Mouse (Mus musculus): ENCODE data around the gene Cyp1a1. TPM values are rescaled to one million over a fixed set of nuclear protein-coding genes. Genes with fewer than 3 reads are reported as not detected.

The Cyp1a1 gene
- polyA plus RNA-seq, 1 experiment from 2014 or later: 0.25 TPM

GRCm38 (mm10) chr9:57667817-57668216 lies 19.9 kb upstream of the Cyp1a1 start:
- Histone ChIP-seq H3K9me3 (ENCODE audit: low read length) (0 out of 2 replicates have a peak, but pooled peaks cover 4% of the 10 kb centered on the region), H3K9ac (replicated peaks; ENCODE audit: low read length) (no peak overlapping the region), H3K4me1 (ENCODE audit: insufficient read depth, low read length) (no peaks in the 10 kb centered on the region), H3K27me3 (ENCODE audit: insufficient read depth, low read length) (no peaks in the 10 kb centered on the region), H3K4me3 (ENCODE audit: low read length) (no peak overlapping the region), H3K27ac (ENCODE audit: low read length) (no peak overlapping the region), H3K4me2 (replicated peaks; ENCODE audit: low read depth, low read length) (no peak overlapping the region), H3K36me3 (ENCODE audit: insufficient read depth, low read length) (no peaks in the 10 kb centered on the region)
- WGBS: 53% methylated on average over 11 of the region's 11 CpGs
- no peak for ATAC-seq (ENCODE audit: low FRiP score, low TSS enrichment)

GRCm38 (mm10) chr9:57668277-57668676 lies 19.5 kb upstream of the Cyp1a1 start:
- Histone ChIP-seq H3K4me1 (ENCODE audit: insufficient read depth, low read length) (no peaks in the 10 kb centered on the region), H3K4me3 (ENCODE audit: low read length) (no peak overlapping the region), H3K27me3 (ENCODE audit: insufficient read depth, low read length) (no peaks in the 10 kb centered on the region), H3K27ac (ENCODE audit: low read length) (no peak overlapping the region), H3K9ac (replicated peaks; ENCODE audit: low read length) (no peak overlapping the region), H3K4me2 (replicated peaks; ENCODE audit: low read depth, low read length) (no peak overlapping the region), H3K36me3 (ENCODE audit: insufficient read depth, low read length) (no peaks in the 10 kb centered on the region), H3K9me3 (ENCODE audit: low read length) (0 out of 2 replicates have a peak, but pooled peaks cover 4% of the 10 kb centered on the region)
- ATAC-seq (ENCODE audit: low FRiP score, low TSS enrichment): no peak
- WGBS: 19% methylated on average over 1 of the region's 1 CpGs

GRCm38 (mm10) chr9:57669566-57669965 lies 18.2 kb upstream of the Cyp1a1 start:
- Histone ChIP-seq H3K4me3 (ENCODE audit: low read length) (no peak overlapping the region), H3K9ac (replicated peaks; ENCODE audit: low read length) (no peak overlapping the region), H3K36me3 (ENCODE audit: insufficient read depth, low read length) (no peaks in the 10 kb centered on the region), H3K4me2 (replicated peaks; ENCODE audit: low read depth, low read length) (no peak overlapping the region), H3K27ac (ENCODE audit: low read length) (no peak overlapping the region), H3K27me3 (ENCODE audit: insufficient read depth, low read length) (no peaks in the 10 kb centered on the region), H3K4me1 (ENCODE audit: insufficient read depth, low read length) (no peaks in the 10 kb centered on the region), H3K9me3 (ENCODE audit: low read length) (no peaks in the 10 kb centered on the region)
- peak; percentile 51 for ATAC-seq (ENCODE audit: low FRiP score, low TSS enrichment)
- 74% methylated on average over 3 of the region's 3 CpGs for WGBS

GRCm38 (mm10) chr9:57671037-57671436 lies 16.7 kb upstream of the Cyp1a1 start:
- WGBS: 86% methylated on average over 4 of the region's 4 CpGs
- Histone ChIP-seq H3K36me3 (ENCODE audit: insufficient read depth, low read length) (no peaks in the 10 kb centered on the region), H3K4me1 (ENCODE audit: insufficient read depth, low read length) (no peaks in the 10 kb centered on the region), H3K27ac (ENCODE audit: low read length) (no peak overlapping the region), H3K9me3 (ENCODE audit: low read length) (no peaks in the 10 kb centered on the region), H3K9ac (replicated peaks; ENCODE audit: low read length) (no peak overlapping the region), H3K27me3 (ENCODE audit: insufficient read depth, low read length) (no peaks in the 10 kb centered on the region), H3K4me2 (replicated peaks; ENCODE audit: low read depth, low read length) (no peak overlapping the region), H3K4me3 (ENCODE audit: low read length) (no peak overlapping the region)
- ATAC-seq (ENCODE audit: low FRiP score, low TSS enrichment): no peak

- Histone ChIP-seq H3K9me3 (ENCODE audit: low read length) (no peaks in the 10 kb centered on the region), H3K4me2 (replicated peaks; ENCODE audit: low read depth, low read length) (no peak overlapping the region), H3K9ac (replicated peaks; ENCODE audit: low read length) (no peak overlapping the region), H3K27me3 (ENCODE audit: insufficient read depth, low read length) (no peaks in the 10 kb centered on the region), H3K27ac (ENCODE audit: low read length) (no peak overlapping the region), H3K36me3 (ENCODE audit: insufficient read depth, low read length) (no peaks in the 10 kb centered on the region), H3K4me1 (ENCODE audit: insufficient read depth, low read length) (no peaks in the 10 kb centered on the region), H3K4me3 (ENCODE audit: low read length) (no peak overlapping the region)
- ATAC-seq (ENCODE audit: low FRiP score, low TSS enrichment): no peak
- WGBS: 87% methylated on average over 5 of the region's 5 CpGs
These were observed 16.2 kb upstream of the Cyp1a1 start for GRCm38 (mm10) chr9:57671500-57671899.

GRCm38 (mm10) chr9:57681411-57681810 lies 6.3 kb upstream of the Cyp1a1 start:
- Histone ChIP-seq H3K27ac (ENCODE audit: low read length) (no peak overlapping the region), H3K27me3 (ENCODE audit: insufficient read depth, low read length) (no peaks in the 10 kb centered on the region), H3K4me2 (replicated peaks; ENCODE audit: low read depth, low read length) (no peak overlapping the region), H3K9ac (replicated peaks; ENCODE audit: low read length) (no peak overlapping the region), H3K36me3 (ENCODE audit: insufficient read depth, low read length) (no peaks in the 10 kb centered on the region), H3K4me1 (ENCODE audit: insufficient read depth, low read length) (no peaks in the 10 kb centered on the region), H3K9me3 (ENCODE audit: low read length) (no peaks in the 10 kb centered on the region), H3K4me3 (ENCODE audit: low read length) (no peak overlapping the region)
- WGBS: 72% methylated on average over 10 of the region's 10 CpGs
- no peak for ATAC-seq (ENCODE audit: low FRiP score, low TSS enrichment)

- H3K36me3 ChIP-seq (ENCODE audit: insufficient read depth, low read length): no peaks in the 10 kb centered on the region
These were observed 4.2 kb upstream of the Cyp1a1 start, which contains the start of gene Cyp1a2 for GRCm38 (mm10) chr9:57683520-57683919. Cyp1a2 (minus strand) TSS chr9:57683703.

GRCm38 (mm10) chr9:57686011-57686410 lies 1.7 kb upstream of the Cyp1a1 start:
- H3K4me1 ChIP-seq (ENCODE audit: insufficient read depth, low read length): no peaks in the 10 kb centered on the region
- 86% methylated on average over 5 of the region's 5 CpGs for WGBS
- no peak overlapping the region for H3K4me2 ChIP-seq (replicated peaks; ENCODE audit: low read depth, low read length)
- no peak overlapping the region for H3K9ac ChIP-seq (replicated peaks; ENCODE audit: low read length)
- H3K4me3 ChIP-seq (ENCODE audit: low read length): no peak overlapping the region
- ATAC-seq (ENCODE audit: low FRiP score, low TSS enrichment): no peak
- H3K27ac ChIP-seq (ENCODE audit: low read length): no peak overlapping the region
- no peaks in the 10 kb centered on the region for H3K36me3 ChIP-seq (ENCODE audit: insufficient read depth, low read length)
- H3K27me3 ChIP-seq (ENCODE audit: insufficient read depth, low read length): no peaks in the 10 kb centered on the region
- no peaks in the 10 kb centered on the region for H3K9me3 ChIP-seq (ENCODE audit: low read length)

More at GRCm38 (mm10) chr9:57683520-57683919, 4.2 kb upstream of the Cyp1a1 start, which contains the start of gene Cyp1a2:
- Histone ChIP-seq H3K4me1 (ENCODE audit: insufficient read depth, low read length) (no peaks in the 10 kb centered on the region), H3K4me3 (ENCODE audit: low read length) (no peak within 1 kb of the TSS), H3K4me2 (replicated peaks; ENCODE audit: low read depth, low read length) (no peak within 1 kb of the TSS), H3K27me3 (ENCODE audit: insufficient read depth, low read length) (no peaks in the 10 kb centered on the region), H3K27ac (ENCODE audit: low read length) (no peak within 1 kb of the TSS), H3K9ac (replicated peaks; ENCODE audit: low read length) (no peak within 1 kb of the TSS), H3K9me3 (ENCODE audit: low read length) (no peaks in the 10 kb centered on the region)
- ATAC-seq (ENCODE audit: low FRiP score, low TSS enrichment): no peak
- 75% methylated on average over 5 of the region's 5 CpGs for WGBS

GRCm38 (mm10) chr9:57688158-57688557 lies 430 bp downstream of the Cyp1a1 start:
- no peak overlapping the region for H3K4me2 ChIP-seq (replicated peaks; ENCODE audit: low read depth, low read length)
- H3K36me3 ChIP-seq (ENCODE audit: insufficient read depth, low read length): no peaks in the 10 kb centered on the region
- no peak overlapping the region for H3K4me3 ChIP-seq (ENCODE audit: low read length)
- H3K9me3 ChIP-seq (ENCODE audit: low read length): no peaks in the 10 kb centered on the region
- H3K4me1 ChIP-seq (ENCODE audit: insufficient read depth, low read length): no peaks in the 10 kb centered on the region
- no peak overlapping the region for H3K9ac ChIP-seq (replicated peaks; ENCODE audit: low read length)
- no peak for ATAC-seq (ENCODE audit: low FRiP score, low TSS enrichment)
- no peak overlapping the region for H3K27ac ChIP-seq (ENCODE audit: low read length)
- H3K27me3 ChIP-seq (ENCODE audit: insufficient read depth, low read length): no peaks in the 10 kb centered on the region
- WGBS: 47% methylated on average over 2 of the region's 2 CpGs

GRCm38 (mm10) chr9:57688606-57689005 lies 878 bp downstream of the Cyp1a1 start:
- Histone ChIP-seq H3K36me3 (ENCODE audit: insufficient read depth, low read length) (no peaks in the 10 kb centered on the region), H3K27me3 (ENCODE audit: insufficient read depth, low read length) (no peaks in the 10 kb centered on the region), H3K9me3 (ENCODE audit: low read length) (no peaks in the 10 kb centered on the region), H3K4me2 (replicated peaks; ENCODE audit: low read depth, low read length) (no peak overlapping the region), H3K4me3 (ENCODE audit: low read length) (no peak overlapping the region), H3K27ac (ENCODE audit: low read length) (no peak overlapping the region), H3K9ac (replicated peaks; ENCODE audit: low read length) (no peak overlapping the region), H3K4me1 (ENCODE audit: insufficient read depth, low read length) (no peaks in the 10 kb centered on the region)
- WGBS: 58% methylated on average over 2 of the region's 2 CpGs
- no peak for ATAC-seq (ENCODE audit: low FRiP score, low TSS enrichment)
